Mouse (Mus musculus): ENCODE data around the gene A4galt. TPM values are rescaled to one million over a fixed set of nuclear protein-coding genes. Genes with fewer than 3 reads are reported as not detected.
"Not testable (repeated sequence)": the region's sequence is repeated elsewhere in the genome, so short reads cannot be mapped to it uniquely, and the experiment has no call there.

A4galt gene
- not detected in 2 replicates for total RNA-seq (2015; ENCODE audit: low replicate concordance)
- 0.28 and 0.34 TPM in 2 replicates for total RNA-seq (2017; ENCODE audit: low replicate concordance)

DNA sequence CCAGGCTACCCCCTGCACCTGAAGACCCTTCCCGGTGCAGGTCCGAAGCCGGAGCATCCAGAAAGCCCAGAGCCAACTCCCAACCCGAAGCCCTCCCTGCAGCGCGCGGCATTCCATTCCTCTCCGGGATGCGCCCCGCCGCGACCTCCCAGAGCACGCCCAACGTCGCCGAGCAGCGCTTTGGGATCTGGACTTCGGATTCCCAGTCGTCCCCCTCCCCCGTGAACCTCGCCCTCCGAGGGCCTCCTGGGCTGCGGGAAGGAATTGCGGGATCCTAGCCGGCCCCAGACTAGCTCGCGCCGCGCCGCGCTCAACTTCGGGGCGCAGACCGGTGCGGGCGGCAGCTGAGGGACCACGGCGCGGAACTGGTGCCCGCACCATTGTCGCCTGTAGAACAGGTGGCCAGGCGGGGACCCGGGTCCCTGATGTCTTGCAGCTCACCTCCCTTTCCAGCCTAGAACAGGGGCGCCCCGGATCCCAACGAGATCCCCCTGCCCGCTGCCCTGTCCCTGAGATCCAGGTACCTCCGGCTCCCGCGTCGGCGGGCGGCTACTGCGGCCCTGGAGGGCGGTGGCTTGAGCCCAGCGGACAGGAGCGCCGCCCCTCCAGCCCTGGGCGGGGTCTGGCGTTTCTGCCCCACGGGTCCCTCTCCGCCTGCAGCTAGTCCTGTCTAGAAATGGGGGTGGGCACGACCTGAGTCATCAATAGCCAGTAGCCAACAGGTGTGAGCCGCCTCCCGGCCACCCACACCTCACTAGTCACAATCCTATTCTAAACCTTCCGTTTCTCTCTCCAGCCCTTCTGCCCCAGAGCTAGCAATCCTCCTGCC is at the start of gene A4galt:
A4galt (minus strand) TSS at position 599 of the 829 bp plus-strand sequence.
- no peak for ATAC-seq (replicated peaks; ENCODE audit: low FRiP score, poor library complexity, severe bottlenecking)

DNA sequence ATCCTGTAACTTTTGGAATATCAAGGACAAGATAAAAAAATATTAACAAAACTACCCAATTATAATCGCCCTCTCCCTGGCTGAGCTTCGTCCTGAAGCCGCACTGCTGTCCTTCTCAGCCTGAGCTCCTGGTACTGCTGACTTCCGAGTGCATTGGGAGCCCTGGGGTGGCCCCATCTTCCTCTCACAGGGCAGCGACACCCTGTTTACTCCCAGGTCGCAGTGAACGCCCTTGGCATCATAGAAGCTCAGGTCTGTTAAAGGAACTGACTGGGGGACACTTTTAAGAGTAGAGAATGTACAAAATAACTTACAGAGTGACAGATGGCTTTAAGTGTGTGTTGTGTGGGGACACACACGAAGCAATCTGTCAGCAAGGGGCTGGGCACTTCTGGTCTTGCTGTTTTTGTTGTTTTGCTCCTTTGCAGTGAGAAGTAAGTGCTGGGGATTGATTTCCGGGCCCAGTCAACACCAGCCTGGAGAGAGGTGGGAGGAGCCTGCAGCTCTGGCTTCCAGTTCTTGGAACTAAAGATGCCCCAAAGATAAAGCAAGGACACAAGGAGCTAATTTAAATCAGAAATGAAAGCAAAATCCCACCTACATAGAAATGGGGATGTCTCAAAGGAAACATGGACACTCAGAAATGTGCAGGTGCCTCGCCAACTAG is 48.5 kb upstream of the A4galt start:
- ATAC-seq (replicated peaks; ENCODE audit: low FRiP score, poor library complexity, severe bottlenecking), result no peak

DNA sequence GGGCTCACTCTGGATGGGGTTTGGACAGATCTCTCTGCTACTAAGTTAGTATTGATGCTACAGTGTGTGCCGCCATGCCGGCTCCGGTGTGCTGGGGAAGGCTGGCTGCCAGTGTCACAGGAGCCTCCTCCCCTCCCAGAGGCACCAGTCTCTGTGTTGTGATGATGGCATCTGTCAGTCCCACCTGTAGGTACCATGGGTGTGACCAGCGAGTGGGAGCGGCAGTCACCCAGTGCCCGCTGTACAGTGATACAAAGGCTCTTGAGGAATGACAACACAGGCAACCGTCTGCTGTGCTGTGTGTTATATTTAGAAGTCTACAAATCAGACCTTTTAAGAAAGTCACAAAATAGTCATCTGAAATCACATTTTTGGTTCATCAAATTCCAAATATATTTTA is 47.9 kb upstream of the A4galt start:
- ATAC-seq (replicated peaks; ENCODE audit: low FRiP score, poor library complexity, severe bottlenecking), result no peak

GRCm38 (mm10) chr15:83298810-83299209 is 47.2 kb upstream of the A4galt start:
- ATAC-seq (replicated peaks; ENCODE audit: low FRiP score, poor library complexity, severe bottlenecking), result no peak

GRCm38 (mm10) chr15:83298313-83298712 is 46.7 kb upstream of the A4galt start:
- 0 out of 2 replicates have a peak, but pooled peaks have one; percentile 37 for ATAC-seq (replicated peaks; ENCODE audit: low FRiP score, poor library complexity, severe bottlenecking)

GRCm38 (mm10) chr15:83296771-83297311 is 45.3 kb upstream of the A4galt start:
- no peak for ATAC-seq (replicated peaks; ENCODE audit: low FRiP score, poor library complexity, severe bottlenecking)

- no peak for ATAC-seq (replicated peaks; ENCODE audit: low FRiP score, poor library complexity, severe bottlenecking)
Measured at GRCm38 (mm10) chr15:83296050-83296449, 44.5 kb upstream of the A4galt start.

GRCm38 (mm10) chr15:83294954-83295353 is 43.4 kb upstream of the A4galt start:
- no peak for ATAC-seq (replicated peaks; ENCODE audit: low FRiP score, poor library complexity, severe bottlenecking)

- no peak for ATAC-seq (replicated peaks; ENCODE audit: low FRiP score, poor library complexity, severe bottlenecking)
Measured at GRCm38 (mm10) chr15:83293706-83294645, 42.4 kb upstream of the A4galt start.

DNA sequence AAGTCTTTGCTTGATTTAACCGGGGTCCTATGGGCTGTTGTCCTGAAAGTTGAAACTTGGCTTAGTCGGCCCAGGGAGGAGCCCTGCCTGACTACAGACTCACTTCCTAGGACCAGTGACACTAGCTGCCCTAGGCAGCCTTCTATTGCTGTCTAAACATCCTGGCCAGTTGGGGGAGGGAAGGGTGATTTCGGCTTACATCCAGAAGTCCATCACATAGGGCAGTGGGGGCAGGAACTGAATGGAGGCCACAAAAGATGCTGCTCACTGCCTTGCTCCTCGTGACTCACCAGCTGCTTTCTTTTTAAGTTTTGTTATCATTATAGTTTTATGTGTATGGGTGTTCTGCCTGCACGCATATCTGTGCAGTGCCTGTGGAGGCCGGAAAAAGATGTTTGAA is 41.6 kb upstream of the A4galt start:
- no peak for ATAC-seq (replicated peaks; ENCODE audit: low FRiP score, poor library complexity, severe bottlenecking)

DNA sequence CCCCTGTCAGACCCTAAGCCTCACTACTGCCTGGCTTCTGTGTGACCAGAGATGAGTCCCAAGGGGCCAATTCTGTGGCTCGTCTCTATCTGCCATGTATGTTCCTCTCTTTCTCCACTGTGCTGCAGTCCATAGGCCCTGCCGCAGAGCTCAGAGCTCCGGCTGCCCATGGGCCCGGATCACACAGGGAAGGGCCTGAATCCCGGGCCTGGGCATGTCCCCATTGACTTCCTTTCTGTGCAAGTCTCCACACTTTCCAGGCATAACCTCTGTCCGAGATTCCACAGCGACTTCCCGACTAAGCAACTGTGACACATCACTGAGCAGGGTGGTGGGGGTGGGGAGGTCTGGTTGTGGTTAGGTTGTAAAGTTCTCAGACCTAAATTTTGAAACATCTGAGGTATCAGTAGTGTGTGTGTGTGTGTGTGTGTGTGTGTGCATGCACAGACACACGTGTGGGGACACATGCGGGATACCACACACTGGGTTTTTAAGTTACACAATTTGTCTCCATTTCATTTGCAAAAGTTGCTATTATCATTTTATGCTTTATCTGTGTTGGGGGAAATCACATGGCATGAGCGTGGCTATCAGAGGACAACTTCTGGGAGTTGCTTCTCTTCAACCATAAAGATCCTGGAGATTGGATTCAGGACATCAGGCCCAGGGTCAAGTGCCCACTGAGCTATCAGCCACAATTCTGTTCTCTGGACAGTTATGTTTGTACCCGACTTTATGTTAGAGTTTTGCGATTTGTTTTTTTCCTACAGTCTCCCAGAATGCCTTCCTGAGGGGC is 40.9 kb upstream of the A4galt start:
- no peak for ATAC-seq (replicated peaks; ENCODE audit: low FRiP score, poor library complexity, severe bottlenecking)

- ATAC-seq (replicated peaks; ENCODE audit: low FRiP score, poor library complexity, severe bottlenecking), result no peak
Measured at GRCm38 (mm10) chr15:83290899-83291298, 39.3 kb upstream of the A4galt start.

DNA sequence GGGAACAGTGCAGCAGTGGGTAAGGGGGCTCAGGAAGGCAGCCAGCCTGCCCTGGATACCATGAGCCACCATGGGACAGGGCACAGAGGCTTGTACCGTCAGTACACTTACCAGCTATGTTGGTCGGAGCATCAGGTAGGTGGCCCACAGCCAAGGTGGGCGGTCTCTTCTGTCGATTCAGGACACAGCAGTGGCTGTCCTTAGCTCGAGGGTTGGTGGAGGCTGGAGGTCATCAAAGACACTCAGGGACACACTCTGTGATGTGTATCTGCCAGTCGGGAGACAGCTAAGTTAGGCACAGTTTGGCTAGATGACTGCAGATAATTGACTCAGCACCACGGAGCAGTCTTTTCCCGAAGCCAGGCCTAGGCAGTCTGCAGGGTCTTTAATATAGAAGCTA is 33.3 kb upstream of the A4galt start:
- no peak for ATAC-seq (replicated peaks; ENCODE audit: low FRiP score, poor library complexity, severe bottlenecking)

GRCm38 (mm10) chr15:83282397-83282796 is 30.8 kb upstream of the A4galt start:
- ATAC-seq (replicated peaks; ENCODE audit: low FRiP score, poor library complexity, severe bottlenecking), result no peak

- ATAC-seq (replicated peaks; ENCODE audit: low FRiP score, poor library complexity, severe bottlenecking), result no peak
Measured at GRCm38 (mm10) chr15:83281303-83281702, 29.7 kb upstream of the A4galt start.

- ATAC-seq (replicated peaks; ENCODE audit: low FRiP score, poor library complexity, severe bottlenecking), result no peak
Measured at GRCm38 (mm10) chr15:83278579-83278978, 27.0 kb upstream of the A4galt start.

DNA sequence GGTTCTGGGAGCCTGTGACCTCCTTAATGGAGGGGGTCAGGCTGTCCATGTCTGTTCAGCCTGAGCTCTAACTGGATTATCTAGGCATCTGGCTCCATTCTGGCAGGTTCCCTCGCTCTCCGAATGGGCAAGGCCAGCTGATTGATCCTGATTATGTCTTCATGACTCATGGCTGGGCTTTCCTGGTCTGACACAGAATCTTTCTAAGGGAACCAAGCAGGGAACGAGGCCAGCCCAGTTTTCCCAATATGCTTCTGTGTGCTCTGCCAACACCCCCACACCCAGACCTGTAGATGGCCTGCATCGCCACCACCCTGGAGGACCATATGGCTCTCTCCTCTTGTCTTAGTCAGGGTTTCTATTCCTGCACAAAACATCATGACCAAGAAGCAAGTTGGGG is 25.9 kb upstream of the A4galt start:
- ATAC-seq (replicated peaks; ENCODE audit: low FRiP score, poor library complexity, severe bottlenecking), result no peak

GRCm38 (mm10) chr15:83274237-83274636 is 22.7 kb upstream of the A4galt start:
- ATAC-seq (replicated peaks; ENCODE audit: low FRiP score, poor library complexity, severe bottlenecking), result not testable (repeated sequence)

DNA sequence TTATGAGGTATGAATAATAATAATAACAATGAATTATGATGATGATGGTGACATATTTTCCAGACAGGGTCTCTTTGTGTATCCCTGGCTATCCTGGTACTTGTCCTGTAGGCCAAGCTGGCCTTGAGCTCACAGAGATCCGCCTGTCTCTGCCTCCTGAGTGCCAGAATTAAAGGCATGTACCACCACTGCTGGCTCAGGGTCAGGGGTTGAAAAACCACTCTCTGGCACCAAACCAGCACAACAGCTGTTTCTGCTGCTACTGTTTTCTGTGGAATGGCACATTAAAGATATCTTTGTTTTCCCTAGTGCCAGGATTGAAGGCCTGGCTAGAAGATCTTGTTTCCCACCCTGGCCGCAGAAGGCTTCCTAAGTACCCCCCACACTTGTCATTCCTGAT is 21.4 kb upstream of the A4galt start:
- ATAC-seq (replicated peaks; ENCODE audit: low FRiP score, poor library complexity, severe bottlenecking), result no peak

Data from erythroblast, adult 5-6 weeks (primary cell).